Comparison of ENCODE assay signal across 10 mouse cellular contexts in genomic region chr11:88291688-88292087, GRCm38 (mm10). TPM values are rescaled to one million over a fixed set of nuclear protein-coding genes. Genes with fewer than 3 reads are reported as not detected.
DNase-seq lines count a peak whose midpoint lies in the region; ATAC-seq and TF ChIP-seq lines count a peak whose summit lies in the region.
"Had no signal": no experiment of that assay in that cellular context is flagged by ENCODE, and none has a peak within 500 bp of the region (broad histone marks: within the 10 kb centered on the region; RNA-seq: fewer than 3 reads in every experiment).

No protein-coding gene starts in this region.

- TF ChIP-seq CTCF in heart, postnatal 0 days (IDR thresholded peaks at IDR 0.05; ENCODE audit: low read depth) = peak; percentile 76

- DNase-seq in heart, postnatal 0 days (ENCODE audit: low spot score) = peak; percentile 37
- DNase-seq in heart, postnatal 25 days (ENCODE audit: low spot score) = no peak
- peak; percentile 16 to 22 for DNase-seq in right cerebral cortex, adult 2 months (ENCODE audit: low spot score in 2 of 2)
- no peak for DNase-seq in right cerebral cortex, postnatal 25 days
- peak; percentile 45 for DNase-seq in cerebellum, postnatal 36 days
- DNase-seq in splenic B cell, adult 2 months (ENCODE audit: low read depth, low spot score) = peak; percentile 9
- DNase-seq in limb, embryonic 10.5 days (ENCODE audit: low spot score) = no peak

- no peak overlapping the region for H3K9ac ChIP-seq in heart, postnatal 0 days (replicated peaks; ENCODE audit: low read depth, low read length)
- H3K9ac ChIP-seq: embryonic facial prominence, embryonic 13.5 days; midbrain, embryonic 12.5 days had no signal

- no peak overlapping the region for H3K27ac ChIP-seq in heart, postnatal 0 days (ENCODE audit: low read depth)
- no peak overlapping the region for H3K27ac ChIP-seq in limb, embryonic 10.5 days
- H3K27ac ChIP-seq: embryonic facial prominence, embryonic 13.5 days; midbrain, embryonic 12.5 days had no signal

- H3K27me3 ChIP-seq in heart, postnatal 0 days (ENCODE audit: control insufficient read depth, insufficient read depth, low read length) = no peaks in the 10 kb centered on the region
- H3K27me3 ChIP-seq in splenic B cell, adult 2 months (ENCODE audit: control insufficient read depth, insufficient read depth, low read length, poor library complexity, severe bottlenecking) = peaks cover 1% of the 10 kb centered on the region; the same call in 1 of the 2 replicates
- H3K27me3 ChIP-seq in limb, embryonic 10.5 days (ENCODE audit: low read depth, poor library complexity, severe bottlenecking) = peaks cover 66% of the 10 kb centered on the region

- 0 out of 2 replicates have a peak, but pooled peaks cover 9% of the 10 kb centered on the region for H3K4me1 ChIP-seq in heart, postnatal 0 days (ENCODE audit: control insufficient read depth, insufficient read depth)
- H3K4me1 ChIP-seq in limb, embryonic 10.5 days = peaks cover 45% of the 10 kb centered on the region

- no peak overlapping the region for H3K4me3 ChIP-seq in heart, postnatal 0 days (ENCODE audit: low read depth, low read length)
- H3K4me3 ChIP-seq in limb, embryonic 10.5 days = no peak overlapping the region
- H3K4me3 ChIP-seq: embryonic facial prominence, embryonic 13.5 days; midbrain, embryonic 12.5 days had no signal

- WGBS in heart, postnatal 0 days = 31% methylated on average over 4 of the region's 4 CpGs
- WGBS in limb, embryonic 10.5 days = 33% methylated on average over 4 of the region's 4 CpGs

- no peaks in the 10 kb centered on the region for H3K36me3 ChIP-seq in heart, postnatal 0 days (replicated peaks; ENCODE audit: control insufficient read depth, insufficient read depth, low read length)
- H3K36me3 ChIP-seq in splenic B cell, adult 2 months (ENCODE audit: control insufficient read depth, insufficient read depth, low read length, poor library complexity, severe bottlenecking) = no peaks in the 10 kb centered on the region
- no peaks in the 10 kb centered on the region for H3K36me3 ChIP-seq in limb, embryonic 10.5 days
- H3K36me3 ChIP-seq: embryonic facial prominence, embryonic 13.5 days; midbrain, embryonic 12.5 days had no signal

- no peaks in the 10 kb centered on the region for H3K9me3 ChIP-seq in heart, postnatal 0 days (replicated peaks; ENCODE audit: control insufficient read depth, low read length)
- no peaks in the 10 kb centered on the region for H3K9me3 ChIP-seq in limb, embryonic 10.5 days (replicated peaks)
- H3K9me3 ChIP-seq: embryonic facial prominence, embryonic 13.5 days; midbrain, embryonic 12.5 days had no signal

- TF ChIP-seq EP300 in heart, postnatal 0 days (IDR thresholded peaks at IDR 0.05; ENCODE audit: low read depth) = no peak

- intact Hi-C loops in heart, postnatal 25 days (cut with DNase I) = loop anchor here (5.0 kb wide), 2 partner anchors 121 to 531 kb away; no protein-coding TSS in a partner anchor

- peak; percentile 35; the same call in 1 of the 2 replicates for ATAC-seq in heart, postnatal 0 days (ENCODE audit: insufficient read depth, low read depth)
- ATAC-seq in megakaryocyte progenitor cell, adult 5-6 weeks (replicated peaks; ENCODE audit: poor library complexity) = no peak

- no peak overlapping the region for H3K4me2 ChIP-seq in heart, postnatal 0 days (ENCODE audit: low read depth, low read length)
- H3K4me2 ChIP-seq: embryonic facial prominence, embryonic 13.5 days; midbrain, embryonic 12.5 days had no signal

RNA-seq across cellular contexts. Expression of gene Ccdc182, which starts 2.2 kb away (rescaled TPM):
- not detected in 2 replicates for total RNA-seq in heart, postnatal 0 days (2014; rRNA removed; ENCODE audit: low replicate concordance)
- not detected in 2 replicates for polyA plus RNA-seq in heart, postnatal 0 days (2015; fragmentation: Nextera tagmentation; extraction: Ambion mirVana)
- not detected for total RNA-seq in heart, postnatal 25 days (2021)
- polyA plus RNA-seq in limb, embryonic 10.5 days (2016; fragmentation: Nextera tagmentation; extraction: Ambion mirVana) = not detected in 2 replicates
- not detected in 2 replicates for total RNA-seq in megakaryocyte progenitor cell, adult 5-6 weeks (2015)
- not detected in 2 replicates for total RNA-seq in megakaryocyte progenitor cell, adult 5-6 weeks (2017)

Comparison
In these comparisons a context has a peak if more than half of its experiments do, and no peak if none do; other contexts are left out.
1. DNase-seq: peak in heart, postnatal 0 days (single experiment), right cerebral cortex, adult 2 months (2 of 2), cerebellum, postnatal 36 days (2 of 2) and splenic B cell, adult 2 months (single experiment); none in heart, postnatal 25 days (single experiment), right cerebral cortex, postnatal 25 days (single experiment) and limb, embryonic 10.5 days (single experiment).